Mouse (Mus musculus): ENCODE measurements at regions not wholly inside any gene's neighbourhood (a gene's known extent, or its start where the extent isn't known, plus 50 kb on each side); places are given as distances from the start of the nearest gene placed in this dataset.

DNA sequence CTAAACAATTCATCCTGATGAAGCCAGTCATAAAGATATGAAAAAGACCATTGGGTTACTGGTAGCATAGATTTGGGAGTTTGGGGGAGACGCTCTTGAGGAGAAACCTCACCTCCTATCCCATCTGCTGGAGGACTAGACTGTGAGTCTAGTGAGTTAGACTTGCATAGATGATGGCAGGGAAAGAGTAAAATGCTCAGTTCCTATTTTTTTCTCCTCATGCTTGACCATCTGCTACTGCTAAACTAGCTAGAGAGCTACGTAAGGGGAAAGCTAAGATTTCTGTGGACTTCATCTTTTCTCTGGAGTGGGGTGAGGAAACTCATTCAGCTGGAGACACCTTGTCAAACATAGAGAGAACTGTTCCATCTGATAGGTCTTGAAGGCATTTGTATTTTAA is 118.4 kb upstream of the Gnao1 start:
- no peak for DNase-seq

DNA sequence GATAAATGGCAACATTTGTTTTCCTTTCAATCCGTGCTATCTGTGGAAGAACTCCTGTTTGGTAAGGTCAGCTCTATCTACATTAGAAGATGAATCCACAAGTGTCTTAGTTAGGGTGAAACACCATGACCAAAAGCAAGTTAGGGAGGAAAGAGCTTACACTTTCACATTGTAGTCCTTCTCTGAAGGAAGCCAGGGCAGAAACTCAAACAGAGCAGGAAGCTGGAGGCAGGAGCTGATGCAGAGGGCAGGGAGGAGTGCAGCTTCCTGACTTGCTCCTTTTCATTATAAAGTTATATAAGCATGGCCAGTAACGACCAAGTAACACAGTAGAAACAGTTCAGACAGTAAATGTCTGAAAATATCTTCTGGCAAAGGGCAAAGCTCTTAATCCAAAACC is 117.9 kb upstream of the Gnao1 start:
- no peak for DNase-seq

DNA sequence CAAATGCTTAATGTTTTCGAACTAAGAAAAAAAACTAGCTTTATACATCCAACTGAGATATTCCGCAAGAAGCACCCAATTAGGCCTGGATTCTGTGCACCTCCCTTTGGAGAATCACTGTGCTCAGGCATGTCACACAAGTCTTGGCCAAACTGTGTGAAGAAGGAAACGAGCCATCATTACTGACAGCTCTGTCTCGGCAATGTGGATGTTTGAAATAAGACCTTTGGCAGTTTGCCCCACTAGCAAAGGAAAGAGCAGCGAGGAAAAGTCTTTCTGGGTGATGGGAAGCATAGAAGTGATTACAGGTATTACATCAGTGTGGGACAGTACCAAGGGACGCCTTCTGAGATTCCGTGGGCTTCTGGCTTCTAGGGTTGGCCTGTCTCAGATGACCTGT is 112.6 kb upstream of the Gnao1 start:
- peak; percentile 1 for DNase-seq

DNA sequence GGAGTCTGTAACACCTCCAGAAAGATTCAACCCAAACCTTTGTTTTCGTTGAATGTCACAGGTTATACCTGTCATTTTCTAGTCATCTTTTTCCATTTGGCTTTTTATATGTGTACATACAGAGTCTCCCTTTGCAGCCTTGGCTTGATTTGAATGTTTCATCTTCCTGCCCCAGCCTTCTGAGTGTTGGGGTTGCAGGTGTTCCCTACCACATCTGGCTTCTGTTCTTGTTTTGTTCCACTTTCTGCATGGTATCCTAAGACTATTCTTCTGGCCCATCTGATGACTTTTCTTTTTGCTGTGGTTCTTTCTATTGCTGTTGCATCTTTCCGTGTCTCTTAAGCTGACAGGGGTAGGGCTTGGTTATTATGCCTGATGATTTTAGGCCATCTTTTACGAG is 111.3 kb upstream of the Gnao1 start:
- no peak for DNase-seq

DNA sequence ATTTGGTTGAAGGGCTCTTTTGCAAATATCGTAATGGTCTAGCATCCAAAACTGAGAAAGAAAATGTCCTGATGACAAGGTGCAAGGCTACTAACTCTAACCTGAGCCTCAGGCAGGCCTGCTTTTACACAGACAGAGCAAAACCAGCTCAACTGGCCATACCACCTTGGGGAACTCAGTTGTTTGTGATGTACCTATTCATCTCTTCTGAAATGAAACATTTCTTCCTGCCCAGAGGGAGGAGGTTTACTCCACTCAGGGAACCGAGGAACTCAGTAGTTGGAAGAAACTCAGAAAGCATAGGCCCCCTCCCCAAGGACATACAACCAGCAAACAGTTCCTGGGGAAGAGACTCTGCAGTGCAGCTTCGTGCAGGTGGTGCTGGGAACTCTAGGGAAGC is 108.4 kb upstream of the Gnao1 start:
- DNase-seq: no peak

DNA sequence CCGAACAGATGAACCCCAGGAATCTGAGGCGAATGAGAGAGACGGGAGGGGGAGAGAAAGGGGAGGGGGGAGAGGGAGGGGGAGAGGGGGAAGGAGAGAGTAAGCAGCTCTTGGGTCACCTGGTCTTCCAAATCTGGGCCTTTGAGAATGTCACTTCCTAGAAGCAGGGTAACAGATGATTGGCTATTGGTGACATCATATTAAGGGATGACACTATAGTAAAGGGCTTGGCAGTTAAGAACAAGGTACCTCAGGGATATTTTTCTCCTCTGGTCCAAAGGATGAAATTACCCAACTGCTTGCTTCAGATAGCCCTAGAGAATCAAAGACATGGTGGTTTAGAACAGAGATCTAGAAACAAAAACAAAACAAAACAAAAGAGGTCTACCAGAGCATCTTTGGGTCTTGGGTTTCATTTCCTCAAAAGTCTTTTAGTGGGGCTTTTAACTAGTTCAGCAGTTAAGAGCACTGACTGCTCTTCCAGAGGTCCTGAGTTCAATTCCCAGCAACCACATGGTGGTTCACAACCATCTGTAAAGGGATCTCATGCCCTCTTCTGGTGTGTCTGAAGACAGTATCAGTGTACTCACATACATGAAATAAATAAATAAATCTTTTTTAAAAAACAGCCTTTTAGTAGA is 97.6 kb upstream of the Gnao1 start:
- DNase-seq: no peak

DNA sequence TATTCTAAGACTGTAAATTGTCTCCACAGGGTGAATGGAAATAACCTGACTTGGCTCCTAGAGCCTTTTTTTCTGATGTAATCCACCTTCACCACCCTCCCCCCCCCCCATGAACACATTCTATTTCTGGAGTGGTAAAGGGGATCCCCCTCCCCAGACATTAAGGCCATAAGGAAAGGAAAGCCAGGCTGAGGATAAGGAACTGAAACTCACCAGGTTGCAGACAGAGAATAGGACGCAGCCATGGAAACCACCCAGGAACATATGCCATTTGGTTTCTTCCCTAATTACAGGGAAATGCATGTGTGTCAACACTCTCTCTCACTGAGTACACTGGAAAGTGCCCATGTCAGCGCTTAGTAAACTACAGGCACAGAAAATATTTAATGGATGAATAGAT is 96.5 kb upstream of the Gnao1 start:
- no peak for DNase-seq

DNA sequence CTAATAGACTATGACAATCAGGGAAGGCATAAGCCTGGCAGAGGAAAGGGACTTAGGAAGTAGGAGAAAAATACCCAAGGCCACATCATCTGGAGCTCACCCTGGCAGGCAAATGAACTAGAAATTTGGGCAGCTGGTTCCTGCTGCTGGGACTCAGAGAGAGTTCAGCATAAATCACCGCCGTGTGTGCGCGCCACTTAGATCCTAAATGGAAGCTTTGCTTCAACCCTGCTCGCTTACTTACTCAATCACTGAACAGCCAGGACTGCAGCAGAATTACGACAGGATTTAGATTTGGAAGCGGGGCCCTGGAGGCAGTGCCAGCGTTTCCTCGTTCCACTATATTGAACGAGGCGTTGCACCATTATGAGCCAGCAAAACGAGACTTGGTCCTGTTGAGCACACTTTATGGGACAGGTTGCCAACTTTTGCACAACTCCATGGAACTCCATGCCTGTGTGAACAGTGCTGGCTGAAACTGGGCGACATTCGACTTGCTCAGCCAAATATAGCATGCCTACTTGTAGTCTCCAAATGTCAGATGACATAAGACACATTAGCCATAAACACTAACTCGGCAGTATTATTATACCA is 84.8 kb upstream of the Gnao1 start:
- DNase-seq: peak; percentile 1

DNA sequence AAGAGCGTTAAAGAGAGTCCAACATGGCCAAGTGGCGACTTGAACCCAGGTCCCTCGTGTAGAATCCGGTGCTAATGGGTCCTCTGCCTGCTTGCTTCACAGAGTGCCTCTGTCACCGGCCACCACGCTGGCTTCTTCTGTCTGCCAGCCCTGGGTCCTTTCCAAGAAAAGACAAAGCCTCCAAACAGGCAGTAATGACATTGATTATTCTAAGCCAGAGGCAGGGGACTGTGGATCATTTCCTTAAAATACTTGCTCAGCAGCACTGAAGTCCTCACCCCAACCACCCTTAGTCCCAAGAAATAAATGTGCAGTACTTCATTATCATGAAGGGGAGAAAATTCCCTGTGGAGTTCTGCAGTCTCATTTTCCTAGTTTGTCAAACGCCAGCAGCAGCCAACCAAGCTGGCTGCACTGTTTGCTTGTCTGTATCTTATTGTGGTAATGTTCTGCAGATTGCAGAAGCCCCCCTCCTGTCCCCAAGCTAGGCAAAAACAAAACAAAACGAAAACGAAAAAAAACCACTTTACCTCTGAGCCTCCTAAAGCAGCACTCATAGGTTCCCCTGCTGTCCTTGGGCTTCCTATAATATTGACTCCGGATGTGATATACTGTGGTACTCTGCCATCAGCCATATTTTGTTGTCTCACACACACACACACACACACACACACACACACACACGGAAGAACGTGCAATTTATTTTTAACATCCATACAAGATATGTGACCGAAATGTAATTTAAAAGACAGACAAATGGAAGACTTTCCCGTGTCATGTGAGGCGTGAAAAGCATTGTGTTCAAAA is 80.4 kb upstream of the Gnao1 start:
- no peak for DNase-seq

DNA sequence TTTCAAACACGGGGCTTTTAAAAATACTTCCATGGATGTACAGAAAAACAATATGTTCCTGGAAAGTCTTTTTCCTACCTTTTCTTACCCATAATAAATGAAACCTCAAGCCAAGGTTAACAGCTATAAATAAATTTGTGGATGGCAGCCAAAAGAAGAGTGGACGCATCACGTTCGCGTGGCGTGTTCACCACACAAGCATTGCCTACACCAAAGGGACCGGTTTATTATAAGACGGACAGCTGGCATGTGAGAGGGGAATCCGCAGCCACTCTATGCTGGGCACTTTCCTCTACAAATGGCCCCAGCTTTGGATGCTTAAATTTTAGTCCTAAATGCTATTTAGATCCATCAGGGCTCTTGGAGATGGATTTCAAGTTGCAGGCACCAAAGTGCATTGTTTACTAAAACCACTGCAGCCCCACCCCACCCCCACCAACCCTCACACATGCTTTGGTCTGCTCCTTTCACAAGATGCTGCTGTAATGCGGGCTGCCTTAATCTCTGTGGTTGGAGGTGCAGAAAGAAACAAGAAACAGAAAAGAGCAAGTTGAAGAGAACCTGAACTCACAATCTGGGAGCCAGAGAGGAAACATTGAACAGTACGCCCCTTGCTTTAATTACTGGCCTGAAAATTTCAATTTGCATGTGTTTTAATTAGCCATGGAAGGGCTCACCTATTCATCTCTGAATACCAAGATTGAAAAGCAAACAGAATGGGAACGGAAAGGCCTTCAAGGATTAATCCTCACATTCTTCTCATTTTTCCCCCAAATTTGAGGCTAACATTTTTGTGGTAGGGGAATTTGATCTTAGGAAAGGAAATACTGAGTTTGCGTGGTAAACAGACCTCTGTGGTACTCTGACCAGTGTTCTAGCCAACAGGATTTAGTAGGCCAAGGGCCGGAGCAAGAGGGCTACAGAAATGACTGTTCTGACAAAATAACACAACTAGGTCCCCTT is 78.7 kb upstream of the Gnao1 start:
- no peak for DNase-seq

DNA sequence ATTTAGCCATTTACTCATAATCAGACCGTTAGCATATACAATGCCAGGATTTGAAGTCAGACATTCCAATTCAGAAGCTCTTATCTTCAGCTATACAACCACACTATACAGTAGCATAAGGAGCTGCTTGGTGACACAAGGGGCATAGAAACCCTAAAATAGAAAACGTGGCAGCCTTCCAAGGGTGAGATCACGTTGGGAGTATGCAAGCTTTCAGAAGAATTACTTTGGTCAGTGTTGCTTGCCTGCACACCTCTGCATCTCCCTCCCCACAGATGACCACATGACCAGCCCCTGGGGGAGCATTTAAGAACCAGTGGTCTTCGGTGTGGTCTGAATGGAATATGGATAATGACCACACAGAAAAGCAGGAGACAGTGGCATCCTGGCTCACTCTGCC is 74.9 kb upstream of the Gnao1 start:
- DNase-seq: no peak

DNA sequence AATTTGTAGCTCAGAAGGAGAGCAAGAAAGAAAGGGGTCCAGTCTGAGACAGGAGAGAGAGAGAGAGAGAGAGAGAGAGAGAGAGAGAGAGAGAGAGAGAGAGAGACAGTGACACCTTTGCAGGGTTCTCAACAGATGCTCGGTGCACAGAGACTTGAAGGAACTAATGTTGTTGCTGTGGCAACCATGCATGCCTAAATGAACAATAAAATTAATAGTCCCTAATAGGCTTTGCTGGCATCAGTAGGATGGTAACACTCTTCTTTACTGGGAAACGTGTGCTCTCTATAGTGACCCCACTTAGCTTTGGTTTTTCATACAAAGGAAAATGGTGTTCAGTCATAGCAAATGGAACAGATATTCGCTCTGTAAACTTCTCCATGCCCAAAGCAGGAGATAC is 69.5 kb upstream of the Gnao1 start:
- DNase-seq: no peak

DNA sequence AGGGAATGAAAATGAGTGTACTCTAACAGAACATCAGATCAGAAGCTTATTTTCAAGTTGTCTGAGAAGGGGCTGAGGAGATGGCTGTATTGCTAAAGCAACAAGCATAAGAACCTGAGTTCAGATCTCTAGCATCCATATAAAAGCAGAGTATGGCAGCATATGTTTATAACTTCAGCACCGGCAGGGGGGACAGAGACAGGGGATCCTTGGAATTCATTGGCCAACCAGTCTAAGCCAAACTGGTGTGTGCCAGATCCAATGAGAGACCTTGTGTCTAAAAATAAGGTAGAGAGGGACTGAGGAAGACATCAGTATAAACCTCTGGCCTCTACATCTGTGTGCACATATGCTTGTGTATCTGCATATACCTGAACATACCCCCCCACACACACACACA is 61.0 kb upstream of the Gnao1 start:
- DNase-seq: no peak

DNA sequence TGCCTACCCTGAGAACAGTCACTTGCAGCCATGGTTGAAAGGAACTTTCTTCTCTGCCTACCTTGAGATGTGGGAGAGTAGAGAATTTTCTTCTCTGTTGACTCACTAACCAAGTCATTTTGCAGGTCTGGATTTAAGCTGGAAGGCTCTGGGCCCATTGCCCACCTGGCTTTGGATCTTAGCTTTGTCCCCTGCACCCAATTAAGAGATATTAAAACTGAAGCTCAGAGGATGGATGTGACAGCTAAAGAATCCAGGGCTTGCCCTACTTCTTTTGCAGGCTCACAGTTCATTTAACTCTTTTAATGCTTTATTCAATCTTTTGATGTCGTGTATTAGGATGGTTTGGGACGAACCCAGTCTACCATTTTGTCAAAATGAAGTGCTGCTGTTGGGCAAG is 58.8 kb upstream of the Gnao1 start:
- no peak for DNase-seq

DNA sequence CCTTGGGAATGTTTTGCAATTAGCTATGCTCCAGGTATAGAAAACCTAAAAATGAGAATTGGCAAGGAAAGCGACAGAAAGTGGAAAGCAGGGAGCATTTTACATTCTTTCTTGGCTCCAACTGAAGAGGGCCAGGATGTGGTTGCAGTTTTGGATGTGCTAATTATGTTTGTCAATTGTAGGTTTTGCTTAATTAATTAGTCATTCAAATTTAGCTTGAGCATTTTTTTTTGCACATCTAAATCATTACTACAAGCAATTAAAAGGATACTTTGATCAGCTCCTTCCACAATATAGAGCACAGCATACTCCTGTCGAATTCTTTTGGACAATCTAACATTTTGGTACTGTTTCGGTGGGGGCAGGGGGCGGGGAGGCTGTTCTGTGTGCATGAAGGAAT is 53.8 kb upstream of the Gnao1 start:
- no peak for DNase-seq
